Mouse (Mus musculus) bone marrow, adult 2 months (tissue): ENCODE measurements around the gene Tbxas1.

ENCODE experiments used
- CTCF ChIP-seq: fragments of 200-500 bp; IDR thresholded peaks from 2 replicates; pipeline ENCODE4 v1.5.1; 2011; ENCODE audit warnings: low read length, control low read depth; ENCODE audit not compliant: control insufficient read depth, insufficient read depth
- POLR2A ChIP-seq: fragments of 200-500 bp; IDR thresholded peaks from 2 replicates; pipeline ENCODE4 v1.6.1; 2011; ENCODE audit warnings: low read depth, mild to moderate bottlenecking, control low read depth, low read length, borderline replicate concordance; ENCODE audit not compliant: control insufficient read depth

- TF ChIP-seq POLR2A (no peak), CTCF (no peak)
Measured at GRCm38 (mm10) chr6:38841551-38841950, 33.7 kb upstream of the Tbxas1 start.
